Mouse (Mus musculus): ENCODE results near the gene Tmem135. TPM values are rescaled to one million over a fixed set of nuclear protein-coding genes. Genes with fewer than 3 reads are reported as not detected.

Gene Tmem135
- polyA plus RNA-seq, 1 experiment from 2014 or later = 22.8 TPM

DNA sequence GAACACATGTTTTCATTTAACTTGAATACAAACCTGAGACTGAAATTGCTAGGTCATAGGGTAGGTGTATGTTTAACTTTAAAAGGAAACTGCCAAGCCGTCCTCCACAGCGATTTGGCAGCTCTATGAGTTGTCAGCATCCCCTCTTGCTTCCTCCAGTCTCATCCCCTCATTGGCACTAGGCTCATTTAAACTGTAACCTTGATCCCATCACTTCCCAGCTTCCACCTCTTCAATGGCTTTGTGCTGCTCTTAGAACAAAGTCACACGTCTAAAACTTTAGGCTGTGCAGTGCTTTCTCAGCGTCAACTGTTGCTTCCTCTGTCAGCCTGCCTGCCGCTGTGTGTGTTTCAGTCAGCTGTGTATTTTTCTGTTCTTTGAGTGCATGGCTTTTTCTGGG, 23.1 kb upstream of the Tmem135 start:
- H3K27ac ChIP-seq = no peak overlapping the region
- no peaks in the 10 kb centered on the region for H3K27me3 ChIP-seq
- no peak overlapping the region for H3K9ac ChIP-seq
- WGBS = 46% methylated on average over 5 of the region's 5 CpGs
- H3K36me3 ChIP-seq = no peaks in the 10 kb centered on the region
- H3K4me2 ChIP-seq (replicated peaks) = no peak overlapping the region
- H3K4me1 ChIP-seq = no peaks in the 10 kb centered on the region
- no peak for ATAC-seq (ENCODE audit: low FRiP score)
- H3K9me3 ChIP-seq (replicated peaks) = no peaks in the 10 kb centered on the region
- H3K4me3 ChIP-seq = no peak overlapping the region

GRCm38 (mm10) chr7:89425803-89426725, 22.0 kb upstream of the Tmem135 start:
- Histone ChIP-seq H3K36me3 (no peaks in the 10 kb centered on the region), H3K4me1 (no peaks in the 10 kb centered on the region), H3K4me3 (no peak overlapping the region), H3K27ac (no peak overlapping the region), H3K27me3 (no peaks in the 10 kb centered on the region), H3K4me2 (replicated peaks) (no peak overlapping the region), H3K9me3 (replicated peaks) (no peaks in the 10 kb centered on the region), H3K9ac (no peak overlapping the region)
- WGBS = 58% methylated on average over 11 of the region's 11 CpGs
- ATAC-seq (ENCODE audit: low FRiP score) = no peak

DNA sequence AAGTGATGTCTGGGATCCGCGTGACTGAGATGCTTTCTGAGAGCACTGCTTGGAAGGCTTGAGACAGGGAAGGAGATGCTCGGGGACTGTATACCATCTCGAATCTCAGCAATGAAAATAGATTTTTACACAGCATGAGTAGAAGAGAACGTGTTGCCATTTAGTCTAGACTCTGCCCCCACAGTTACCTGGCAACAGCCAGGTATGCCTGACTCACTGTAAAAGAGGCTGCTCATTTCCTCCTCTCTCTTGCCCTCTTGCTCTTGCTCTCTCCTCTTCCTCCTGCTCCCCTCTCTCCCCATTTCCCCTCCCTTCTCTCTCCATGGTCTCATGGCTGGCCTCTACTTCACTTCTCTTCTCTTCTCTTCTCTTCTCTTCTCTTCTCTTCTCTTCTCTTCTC, 20.6 kb upstream of the Tmem135 start:
- Histone ChIP-seq H3K9me3 (replicated peaks) (no peaks in the 10 kb centered on the region), H3K4me3 (no peak overlapping the region), H3K36me3 (no peaks in the 10 kb centered on the region), H3K9ac (no peak overlapping the region), H3K4me1 (no peaks in the 10 kb centered on the region), H3K27me3 (no peaks in the 10 kb centered on the region), H3K27ac (no peak overlapping the region), H3K4me2 (replicated peaks) (no peak overlapping the region)
- ATAC-seq (ENCODE audit: low FRiP score) = no peak
- 86% methylated on average over 5 of the region's 5 CpGs for WGBS

DNA sequence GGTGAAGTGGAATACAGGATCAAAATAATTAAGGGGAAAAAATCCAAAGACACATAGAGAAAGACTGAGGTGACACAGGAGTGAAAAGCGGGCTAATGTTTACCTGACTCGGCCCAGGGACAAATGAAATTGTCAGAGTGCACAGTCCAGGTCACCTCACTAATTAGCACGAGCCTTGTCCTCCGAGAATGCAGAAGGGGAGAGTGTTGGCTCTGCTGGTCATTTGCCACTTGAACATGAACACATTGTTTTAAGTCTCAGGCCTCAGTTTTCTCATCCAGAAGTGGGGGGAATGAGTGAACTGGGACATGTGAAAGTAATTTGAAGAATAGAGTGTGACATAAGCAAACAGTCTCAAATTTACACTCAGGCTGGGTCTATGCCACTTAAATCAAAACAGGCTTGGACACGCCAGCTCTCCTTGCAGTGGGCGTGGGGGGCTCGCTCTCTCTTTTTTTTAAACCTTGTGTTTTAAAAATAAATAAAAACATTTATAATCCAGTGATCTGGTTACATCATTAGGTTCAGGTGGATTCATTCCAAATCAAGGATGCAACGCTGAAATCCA, 19.8 kb upstream of the Tmem135 start:
- no peak overlapping the region for H3K9ac ChIP-seq
- H3K4me2 ChIP-seq (replicated peaks) = no peak overlapping the region
- H3K27ac ChIP-seq = no peak overlapping the region
- WGBS = 43% methylated on average over 8 of the region's 8 CpGs
- no peaks in the 10 kb centered on the region for H3K9me3 ChIP-seq (replicated peaks)
- H3K27me3 ChIP-seq = no peaks in the 10 kb centered on the region
- no peaks in the 10 kb centered on the region for H3K36me3 ChIP-seq
- no peak overlapping the region for H3K4me3 ChIP-seq
- no peak for ATAC-seq (ENCODE audit: low FRiP score)
- no peaks in the 10 kb centered on the region for H3K4me1 ChIP-seq

DNA sequence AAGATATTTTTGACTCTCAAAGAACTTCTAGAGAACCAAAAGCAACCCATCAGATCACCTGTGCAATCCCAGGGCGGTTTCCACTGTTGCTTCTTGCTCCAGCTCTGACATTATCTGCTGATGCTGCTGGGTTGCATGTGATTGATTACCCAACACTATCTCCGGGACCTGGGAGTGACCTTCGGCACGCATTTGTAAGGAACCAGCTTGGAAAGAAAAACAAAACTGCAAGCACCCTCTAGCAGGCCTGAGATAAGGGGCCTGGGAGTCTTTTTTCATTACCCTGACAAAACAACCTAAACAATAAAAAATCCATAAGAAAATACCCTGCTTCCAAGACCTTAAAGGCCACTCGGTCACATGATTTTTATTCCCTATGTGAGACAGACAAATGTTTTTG, 19.2 kb upstream of the Tmem135 start:
- H3K36me3 ChIP-seq = no peaks in the 10 kb centered on the region
- H3K9ac ChIP-seq = no peak overlapping the region
- H3K4me3 ChIP-seq = no peak overlapping the region
- H3K4me1 ChIP-seq = no peaks in the 10 kb centered on the region
- no peak overlapping the region for H3K27ac ChIP-seq
- H3K4me2 ChIP-seq (replicated peaks) = no peak overlapping the region
- ATAC-seq (ENCODE audit: low FRiP score) = no peak
- H3K9me3 ChIP-seq (replicated peaks) = no peaks in the 10 kb centered on the region
- no peaks in the 10 kb centered on the region for H3K27me3 ChIP-seq
- 9% methylated on average over 5 of the region's 5 CpGs for WGBS

DNA sequence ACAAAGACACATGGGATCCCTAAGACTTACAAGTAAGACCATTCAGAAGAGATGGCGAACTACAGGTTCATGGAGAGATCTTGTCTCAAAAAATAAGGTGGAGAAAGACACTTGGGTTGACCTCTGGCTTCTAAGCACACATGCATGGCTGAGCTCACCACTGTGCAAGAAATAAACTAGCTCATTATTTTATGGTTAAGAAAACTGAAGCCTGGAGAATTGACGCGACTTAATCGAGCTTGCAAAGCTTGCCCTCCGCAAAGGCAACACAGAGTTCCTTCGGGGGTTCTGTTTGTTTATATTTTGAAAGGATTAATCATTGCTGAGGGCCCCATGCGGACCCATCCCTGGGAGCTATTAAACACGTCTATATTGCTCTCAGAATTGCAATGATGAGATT, 18.6 kb upstream of the Tmem135 start:
- H3K9ac ChIP-seq = no peak overlapping the region
- no peaks in the 10 kb centered on the region for H3K36me3 ChIP-seq
- 34% methylated on average over 8 of the region's 8 CpGs for WGBS
- H3K4me3 ChIP-seq = no peak overlapping the region
- no peaks in the 10 kb centered on the region for H3K9me3 ChIP-seq (replicated peaks)
- ATAC-seq (ENCODE audit: low FRiP score) = no peak
- H3K4me1 ChIP-seq = no peaks in the 10 kb centered on the region
- H3K27me3 ChIP-seq = no peaks in the 10 kb centered on the region
- H3K4me2 ChIP-seq (replicated peaks) = no peak overlapping the region
- no peak overlapping the region for H3K27ac ChIP-seq

DNA sequence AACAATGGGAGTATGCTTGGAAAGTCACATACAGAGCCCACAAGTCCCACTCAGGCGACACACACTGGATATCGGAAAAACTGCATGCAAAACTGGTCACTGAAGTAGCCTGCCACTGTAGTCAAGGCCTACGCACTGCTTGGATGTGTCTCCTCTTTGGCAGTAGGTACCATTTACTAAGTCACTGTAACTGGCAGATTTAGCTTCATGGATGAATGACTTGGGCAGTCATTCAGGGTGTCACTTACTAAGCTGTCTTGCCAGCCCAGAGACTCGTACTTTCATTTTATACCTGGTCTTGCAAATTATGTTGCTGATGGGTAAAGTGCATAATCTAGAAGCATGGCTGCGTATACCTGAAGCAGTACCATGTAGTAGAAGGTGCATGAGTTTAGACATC, 17.3 kb upstream of the Tmem135 start:
- Histone ChIP-seq H3K36me3 (no peaks in the 10 kb centered on the region), H3K4me2 (replicated peaks) (no peak overlapping the region), H3K9me3 (replicated peaks) (no peaks in the 10 kb centered on the region), H3K4me1 (no peaks in the 10 kb centered on the region), H3K27ac (no peak overlapping the region), H3K4me3 (no peak overlapping the region), H3K9ac (no peak overlapping the region), H3K27me3 (no peaks in the 10 kb centered on the region)
- ATAC-seq (ENCODE audit: low FRiP score) = no peak
- 93% methylated on average over 5 of the region's 5 CpGs for WGBS

DNA sequence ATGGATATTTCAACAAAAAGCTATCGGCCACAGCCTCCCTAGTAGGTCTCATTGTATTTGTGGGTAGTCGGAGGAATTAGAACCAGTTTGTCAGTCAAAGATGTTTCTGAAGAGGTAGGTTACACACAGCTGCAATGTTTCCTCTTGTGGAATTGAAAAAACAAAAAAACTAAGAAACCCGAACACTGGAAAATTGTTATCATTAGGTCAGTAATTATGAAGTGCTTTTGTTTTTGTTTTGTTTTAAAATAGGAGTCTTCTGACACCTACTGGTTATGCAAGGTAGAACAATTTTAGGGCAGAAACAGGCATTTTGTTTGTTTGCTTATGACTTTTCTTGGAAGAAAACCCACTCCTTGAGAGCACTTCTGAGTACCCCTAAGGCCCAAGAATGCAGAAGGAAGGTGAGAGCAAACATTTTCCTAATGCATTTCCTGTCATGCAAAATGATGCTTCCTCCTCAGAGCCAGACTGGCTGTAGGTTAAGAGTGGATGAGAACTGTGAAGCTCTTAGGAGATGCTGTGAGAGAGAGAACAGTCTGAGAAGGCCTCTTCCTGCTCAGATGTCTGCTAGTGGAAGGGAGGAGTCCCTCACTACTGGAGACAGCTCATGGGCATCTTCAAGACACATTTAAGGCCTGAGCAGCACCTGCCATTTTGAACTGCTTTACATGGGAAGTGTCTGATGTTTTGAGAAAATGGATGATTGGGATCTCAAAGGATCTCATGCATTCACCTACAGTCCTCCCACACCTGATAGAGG, 15.1 kb upstream of the Tmem135 start:
- WGBS = 58% methylated on average over 3 of the region's 3 CpGs
- no peaks in the 10 kb centered on the region for H3K36me3 ChIP-seq
- no peak for ATAC-seq (ENCODE audit: low FRiP score)
- no peaks in the 10 kb centered on the region for H3K27me3 ChIP-seq
- no peak overlapping the region for H3K4me2 ChIP-seq (replicated peaks)
- H3K4me3 ChIP-seq = no peak overlapping the region
- H3K9me3 ChIP-seq (replicated peaks) = no peaks in the 10 kb centered on the region
- H3K4me1 ChIP-seq = no peaks in the 10 kb centered on the region
- H3K27ac ChIP-seq = no peak overlapping the region
- no peak overlapping the region for H3K9ac ChIP-seq

DNA sequence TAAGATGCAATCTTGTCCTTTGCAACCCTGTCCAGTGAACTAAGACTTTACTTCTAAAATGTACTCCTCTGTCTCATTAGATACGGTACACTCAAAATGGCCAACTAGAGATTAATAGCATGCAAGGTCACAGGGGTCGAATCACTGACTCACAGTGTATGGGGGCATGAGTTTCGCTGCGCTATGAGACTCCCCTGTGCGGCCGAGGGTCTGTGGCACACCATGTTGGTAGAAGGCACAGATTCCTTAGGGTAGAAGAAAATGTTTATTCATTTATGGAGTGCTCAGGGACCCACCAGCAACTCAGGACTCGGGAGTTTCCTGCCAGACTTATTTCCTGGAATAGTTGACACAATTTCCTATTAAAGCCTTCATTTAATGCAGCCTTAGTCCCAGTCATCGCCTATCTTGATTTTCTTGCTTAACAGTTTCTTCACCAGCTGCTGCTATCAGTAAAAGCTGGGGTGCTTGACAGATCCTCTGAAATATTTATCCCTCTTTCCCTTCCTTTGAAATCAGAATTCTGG, 14.2 kb upstream of the Tmem135 start:
- no peak overlapping the region for H3K4me2 ChIP-seq (replicated peaks)
- no peak overlapping the region for H3K4me3 ChIP-seq
- no peak overlapping the region for H3K9ac ChIP-seq
- ATAC-seq (ENCODE audit: low FRiP score) = no peak
- no peaks in the 10 kb centered on the region for H3K36me3 ChIP-seq
- H3K27ac ChIP-seq = no peak overlapping the region
- no peaks in the 10 kb centered on the region for H3K4me1 ChIP-seq
- 62% methylated on average over 8 of the region's 8 CpGs for WGBS
- H3K9me3 ChIP-seq (replicated peaks) = no peaks in the 10 kb centered on the region
- H3K27me3 ChIP-seq = no peaks in the 10 kb centered on the region

DNA sequence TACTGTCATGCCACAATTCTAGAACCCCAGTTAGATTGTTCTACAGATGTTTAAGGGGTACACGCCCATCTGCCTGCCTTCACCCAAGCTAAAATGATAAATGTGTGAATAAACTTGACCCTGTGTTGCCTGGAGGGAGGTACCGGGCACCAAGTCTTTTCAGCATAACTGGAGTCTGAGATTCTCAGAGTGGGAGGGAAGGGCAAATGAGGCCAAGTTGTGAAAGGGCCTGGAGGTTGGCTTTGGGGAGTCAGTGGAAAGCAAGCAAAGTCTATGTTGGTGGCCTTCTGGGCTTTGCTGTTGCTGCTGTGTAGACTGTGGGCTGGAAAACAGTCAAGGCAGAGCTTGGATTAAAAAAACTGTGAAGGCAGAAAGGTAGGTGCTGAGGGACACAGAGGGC, 13.7 kb upstream of the Tmem135 start:
- H3K27ac ChIP-seq = no peak overlapping the region
- H3K4me3 ChIP-seq = no peak overlapping the region
- no peaks in the 10 kb centered on the region for H3K36me3 ChIP-seq
- H3K4me1 ChIP-seq = no peaks in the 10 kb centered on the region
- H3K27me3 ChIP-seq = no peaks in the 10 kb centered on the region
- WGBS = 67% methylated on average over 2 of the region's 2 CpGs
- H3K4me2 ChIP-seq (replicated peaks) = no peak overlapping the region
- ATAC-seq (ENCODE audit: low FRiP score) = no peak
- no peaks in the 10 kb centered on the region for H3K9me3 ChIP-seq (replicated peaks)
- H3K9ac ChIP-seq = no peak overlapping the region

DNA sequence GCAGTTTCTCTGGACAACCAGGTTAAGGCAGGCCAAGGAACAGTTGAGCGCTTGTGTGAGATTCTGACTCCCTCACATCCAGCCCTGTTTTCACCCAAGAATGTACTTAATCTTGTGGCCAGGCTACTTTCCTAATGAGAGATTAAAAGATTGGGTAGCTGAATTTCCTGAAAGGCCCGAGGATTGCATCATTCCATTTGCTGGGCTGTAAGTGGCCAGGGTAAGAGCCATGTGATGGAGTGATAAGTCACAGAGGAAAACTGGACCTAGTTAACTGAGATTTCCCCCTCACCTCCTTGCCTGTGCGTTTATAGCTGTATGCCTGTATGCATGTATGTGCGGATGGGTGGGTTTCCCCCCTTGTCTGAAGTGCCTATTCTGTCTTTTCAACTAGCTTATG, 12.0 kb upstream of the Tmem135 start:
- Histone ChIP-seq H3K9me3 (replicated peaks) (no peaks in the 10 kb centered on the region), H3K9ac (no peak overlapping the region), H3K27ac (no peak overlapping the region), H3K36me3 (no peaks in the 10 kb centered on the region), H3K4me2 (replicated peaks) (no peak overlapping the region), H3K27me3 (no peaks in the 10 kb centered on the region), H3K4me3 (no peak overlapping the region), H3K4me1 (no peaks in the 10 kb centered on the region)
- 82% methylated on average over 4 of the region's 4 CpGs for WGBS
- no peak for ATAC-seq (ENCODE audit: low FRiP score)

DNA sequence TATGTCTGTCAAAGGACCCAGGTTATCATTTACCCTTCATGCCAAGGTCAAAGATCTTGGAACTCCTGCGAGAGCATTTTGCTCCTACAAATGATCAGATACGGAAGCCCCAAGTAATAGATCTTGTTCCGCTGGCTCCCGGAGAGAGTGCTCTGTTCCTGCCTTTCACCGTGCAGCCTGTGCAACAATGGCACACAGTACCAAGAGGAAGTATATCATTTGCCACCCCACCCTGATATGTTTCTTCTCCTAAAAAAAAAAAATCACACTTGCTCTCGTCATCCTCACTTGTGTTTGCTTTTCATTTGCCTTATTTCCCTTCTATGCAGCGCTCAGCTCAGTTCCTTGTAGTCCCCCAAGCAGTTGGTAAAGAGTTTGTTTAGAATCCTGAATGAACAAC, 8.1 kb upstream of the Tmem135 start:
- Histone ChIP-seq H3K4me1 (no peaks in the 10 kb centered on the region), H3K4me2 (replicated peaks) (no peak overlapping the region), H3K27ac (no peak overlapping the region), H3K27me3 (no peaks in the 10 kb centered on the region; the same call in 1 of the 2 replicates), H3K4me3 (no peak overlapping the region), H3K36me3 (0 out of 2 replicates have a peak, but pooled peaks cover 3% of the 10 kb centered on the region), H3K9ac (no peak overlapping the region), H3K9me3 (replicated peaks) (no peaks in the 10 kb centered on the region)
- ATAC-seq (ENCODE audit: low FRiP score) = no peak
- 81% methylated on average over 7 of the region's 7 CpGs for WGBS
